Mouse (Mus musculus): ENCODE results near the gene Wbp11.

DNA sequence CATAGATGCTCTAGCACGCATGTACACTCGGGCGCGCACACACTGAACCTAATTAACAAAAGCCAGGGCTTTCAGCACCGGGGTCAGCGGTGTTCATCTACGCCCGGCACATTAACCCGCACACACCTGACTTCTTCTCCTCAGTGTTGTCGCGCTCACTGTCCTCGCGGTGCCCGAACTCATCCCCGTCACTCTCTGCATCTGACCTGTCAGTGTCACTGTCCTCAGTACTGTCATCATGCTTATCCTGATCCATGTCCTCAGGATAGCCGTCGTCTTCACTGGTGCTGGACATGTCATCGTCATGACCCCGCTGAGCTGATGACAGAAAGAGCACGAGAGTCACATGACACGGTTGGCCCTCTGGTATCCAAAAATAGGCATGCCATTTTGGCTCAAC lies 7.7 kb downstream of the Wbp11 start:
- no peak for TF ChIP-seq CTCF (IDR thresholded peaks at IDR 0.05; ENCODE audit: low read depth)
- no peak for TF ChIP-seq EP300 (optimal IDR thresholded peaks at IDR 0.05)

All from stomach, postnatal 0 days (tissue).